Mouse (Mus musculus): Measurements from ENCODE around the gene Akain1. TPM values are rescaled to one million over a fixed set of nuclear protein-coding genes. Genes with fewer than 3 reads are reported as not detected.

The Akain1 gene
- polyA plus RNA-seq (2014; fragmentation: Illumina TruSeq; extraction: RNeasy Lipid Tissue Mini Kit (QIAGEN cat#74804); ENCODE audit: insufficient read depth, low read depth, low replicate concordance) = not detected

DNA sequence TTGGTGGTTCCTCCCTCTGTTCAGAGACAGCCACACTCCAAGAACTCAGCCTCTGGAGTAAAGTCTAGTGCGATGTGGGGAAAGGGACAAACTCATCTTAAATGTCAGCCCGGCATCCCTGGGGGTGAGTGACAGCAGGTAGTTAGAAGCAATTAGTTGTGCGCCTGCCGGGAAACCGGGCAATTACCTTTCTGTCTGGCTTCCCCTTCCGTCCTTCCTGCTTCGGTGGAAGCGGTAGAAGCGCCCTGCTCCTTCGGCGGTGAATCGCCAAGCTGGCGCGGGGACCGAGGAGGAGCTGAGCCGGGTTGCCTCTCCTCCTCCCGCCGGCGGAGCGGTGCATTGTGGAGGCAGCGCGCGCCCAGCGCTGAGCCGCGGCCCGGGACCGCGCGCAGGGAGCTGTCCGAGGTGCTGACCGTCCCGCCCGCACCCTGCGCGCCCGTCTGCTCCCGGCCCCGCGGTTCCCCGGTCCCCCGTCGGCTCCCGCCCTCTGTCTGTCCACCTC lies at the start of gene Akain1:
TSS of gene Akain1 (plus strand) at position 337 of the 502 bp plus-strand sequence.

Other genes starting within 250 kb of the Akain1 start
- gene Zbtb14, start 56.3 kb upstream of the Akain1 start, polyA plus RNA-seq (2014; fragmentation: Illumina TruSeq; extraction: RNeasy Lipid Tissue Mini Kit (QIAGEN cat#74804); ENCODE audit: insufficient read depth, low read depth, low replicate concordance) = 10.3 TPM

Measured in lung, adult 10 weeks (tissue).